Mouse (Mus musculus): ENCODE results near the gene Gm7735. TPM values are rescaled to one million over a fixed set of nuclear protein-coding genes. Genes with fewer than 3 reads are reported as not detected.

The Gm7735 gene
- polyA plus RNA-seq, 1 experiment from 2014 or later: not detected

DNA sequence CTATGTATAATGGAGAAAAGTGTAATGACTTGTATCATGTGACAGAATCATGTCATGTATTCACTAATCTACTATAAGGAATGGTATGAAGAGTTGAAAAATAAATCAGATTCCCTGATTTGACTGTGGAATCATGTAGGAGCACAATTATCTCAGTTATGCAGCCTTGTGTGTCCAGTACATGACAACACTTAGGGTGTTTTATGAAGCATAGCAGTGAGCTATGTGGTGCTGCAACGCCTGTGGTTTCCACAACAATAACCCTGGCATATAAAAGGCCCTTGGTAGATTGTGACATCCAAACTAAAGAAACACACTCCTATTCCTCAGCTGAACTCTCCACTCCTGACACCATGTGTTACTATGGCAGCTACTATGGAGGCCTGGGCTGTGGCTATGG, 36.3 kb downstream of the Gm7735 start, which contains the start of gene Krtap20-2:
TSS of gene Krtap20-2 (plus strand) at position 301 of the 400 bp plus-strand sequence.
- H3K4me1 ChIP-seq (replicated peaks; ENCODE audit: control insufficient read depth, insufficient read depth): no peaks in the 10 kb centered on the region
- no peak within 1 kb of the TSS for H3K4me2 ChIP-seq (replicated peaks; ENCODE audit: low read depth)
- TF ChIP-seq CTCF (IDR thresholded peaks at IDR 0.05; ENCODE audit: low read depth) (no peak), EP300 (optimal IDR thresholded peaks at IDR 0.05) (no peak)
- no peaks in the 10 kb centered on the region for H3K36me3 ChIP-seq (ENCODE audit: control insufficient read depth, insufficient read depth, low read length)
- WGBS: 54% methylated on average over 1 of the region's 1 CpGs
- no peaks in the 10 kb centered on the region for H3K27me3 ChIP-seq (ENCODE audit: control insufficient read depth, insufficient read depth, low read length)
- no peaks in the 10 kb centered on the region for H3K9me3 ChIP-seq (ENCODE audit: control insufficient read depth, low read length)
- H3K9ac ChIP-seq (ENCODE audit: low read length): no peak within 1 kb of the TSS
- ATAC-seq (ENCODE audit: low FRiP score, low TSS enrichment): no peak
- H3K4me3 ChIP-seq (ENCODE audit: low read depth, low read length): no peak within 1 kb of the TSS
- H3K27ac ChIP-seq (replicated peaks): no peak within 1 kb of the TSS
- DNase-seq (ENCODE audit: low spot score): no peak

Other genes starting within 250 kb of the Gm7735 start
- not detected in 2 replicates for gene Krtap19-9b, start 237.2 kb upstream of the Gm7735 start, polyA plus RNA-seq (2015; fragmentation: Nextera tagmentation; extraction: Ambion mirVana)
- not detected in 2 replicates for gene Krtap16-3, start 206.6 kb upstream of the Gm7735 start, polyA plus RNA-seq (2015; fragmentation: Nextera tagmentation; extraction: Ambion mirVana)
- not detected in 2 replicates for gene Krtap22-2, start 158.7 kb upstream of the Gm7735 start, polyA plus RNA-seq (2015; fragmentation: Nextera tagmentation; extraction: Ambion mirVana)
- not detected in 2 replicates for gene Gm10229, start 154.2 kb upstream of the Gm7735 start, polyA plus RNA-seq (2015; fragmentation: Nextera tagmentation; extraction: Ambion mirVana)
- not detected in 2 replicates for gene Krtap6-1, start 137.8 kb upstream of the Gm7735 start, polyA plus RNA-seq (2015; fragmentation: Nextera tagmentation; extraction: Ambion mirVana)
- gene Gm10228, start 128.0 kb upstream of the Gm7735 start, polyA plus RNA-seq (2015; fragmentation: Nextera tagmentation; extraction: Ambion mirVana): not detected in 2 replicates
- gene Krtap6-5, start 121.6 kb upstream of the Gm7735 start, polyA plus RNA-seq (2015; fragmentation: Nextera tagmentation; extraction: Ambion mirVana): not detected in 2 replicates
- gene 1110025L11Rik, start 105.5 kb upstream of the Gm7735 start, polyA plus RNA-seq (2015; fragmentation: Nextera tagmentation; extraction: Ambion mirVana): not detected in 2 replicates
- gene Krtap6-3, start 85.5 kb upstream of the Gm7735 start, polyA plus RNA-seq (2015; fragmentation: Nextera tagmentation; extraction: Ambion mirVana): not detected in 2 replicates
- not detected in 2 replicates for gene Gm6358, start 28.6 kb upstream of the Gm7735 start, polyA plus RNA-seq (2015; fragmentation: Nextera tagmentation; extraction: Ambion mirVana)
- not detected in 2 replicates for gene Gm10061, start 18.4 kb upstream of the Gm7735 start, polyA plus RNA-seq (2015; fragmentation: Nextera tagmentation; extraction: Ambion mirVana)
- gene Gm9789, start 11.5 kb upstream of the Gm7735 start, polyA plus RNA-seq (2015; fragmentation: Nextera tagmentation; extraction: Ambion mirVana): not detected in 2 replicates
- not detected in 2 replicates for gene 1110057P08Rik, start 5.2 kb downstream of the Gm7735 start, polyA plus RNA-seq (2015; fragmentation: Nextera tagmentation; extraction: Ambion mirVana)
- not detected in 2 replicates for gene Krtap20-2, start 36.4 kb downstream of the Gm7735 start, polyA plus RNA-seq (2015; fragmentation: Nextera tagmentation; extraction: Ambion mirVana)
- gene Krtap21-1, start 234.4 kb downstream of the Gm7735 start, polyA plus RNA-seq (2015; fragmentation: Nextera tagmentation; extraction: Ambion mirVana): not detected in 2 replicates

All from stomach, postnatal 0 days (tissue).